Comparison of ENCODE assay signal across 10 mouse cellular contexts in genomic region chr4:108949168-108949567, GRCm38 (mm10). TPM values are rescaled to one million over a fixed set of nuclear protein-coding genes. Genes with fewer than 3 reads are reported as not detected.
DNase-seq lines count a peak whose midpoint lies in the region.
"Had no signal": no experiment of that assay in that cellular context is flagged by ENCODE, and none has a peak within 500 bp of the region (broad histone marks: within the 10 kb centered on the region; RNA-seq: fewer than 3 reads in every experiment).

No protein-coding gene starts in this region.

- no peaks in the 10 kb centered on the region for H3K4me1 ChIP-seq in limb, embryonic 10.5 days
- H3K4me1 ChIP-seq: hindbrain, embryonic 10.5 days; liver, embryonic 13.5 days had no signal

- no peak overlapping the region for H3K4me3 ChIP-seq in limb, embryonic 10.5 days
- H3K4me3 ChIP-seq: hindbrain, embryonic 10.5 days; liver, embryonic 13.5 days had no signal

- DNase-seq in cerebellum, adult 18-20 months, result peak; percentile 77 to 78
- DNase-seq in cerebellum, postnatal 36 days, result peak; percentile 78 to 80
- peak; percentile 33 to 56 for DNase-seq in layer of hippocampus, postnatal 14 days (ENCODE audit: low spot score in 2 of 2)
- peak; percentile 76 for DNase-seq in right cerebral cortex, postnatal 10 days (ENCODE audit: low spot score in 2 of 2)
- DNase-seq in limb, embryonic 10.5 days (ENCODE audit: low spot score), result no peak
- DNase-seq in B cell, adult 2 months, result no peak
- DNase-seq in lung, postnatal 25 days (ENCODE audit: low spot score), result no peak
- DNase-seq: liver, embryonic 13.5 days had no signal

- 94% methylated on average over 7 of the region's 7 CpGs for WGBS in limb, embryonic 10.5 days

- no peaks in the 10 kb centered on the region for H3K9me3 ChIP-seq in limb, embryonic 10.5 days (replicated peaks)
- H3K9me3 ChIP-seq: hindbrain, embryonic 10.5 days; liver, embryonic 13.5 days had no signal

- no peak overlapping the region for H3K27ac ChIP-seq in limb, embryonic 10.5 days
- H3K27ac ChIP-seq: hindbrain, embryonic 10.5 days; kidney, postnatal 0 days; liver, embryonic 13.5 days had no signal

- no peaks in the 10 kb centered on the region for H3K36me3 ChIP-seq in limb, embryonic 10.5 days
- H3K36me3 ChIP-seq: hindbrain, embryonic 10.5 days; liver, embryonic 13.5 days had no signal

- H3K27me3 ChIP-seq in limb, embryonic 10.5 days (ENCODE audit: low read depth, poor library complexity, severe bottlenecking), result no peaks in the 10 kb centered on the region
- H3K27me3 ChIP-seq: liver, embryonic 13.5 days had no signal

RNA-seq across cellular contexts. Expression of gene Nrd1, which starts 51.3 kb away (rescaled TPM):
- total RNA-seq in layer of hippocampus, postnatal 14 days (2021), result 100 to 1,000 TPM; 132 to 135 TPM
- polyA plus RNA-seq in limb, embryonic 10.5 days (2016; fragmentation: Nextera tagmentation; extraction: Ambion mirVana), result 70.1 and 77.0 TPM in 2 replicates

Comparison
In these comparisons a context has a peak if more than half of its experiments do, and no peak if none do; other contexts are left out.
1. DNase-seq: peak in cerebellum, adult 18-20 months (2 of 2), cerebellum, postnatal 36 days (2 of 2), layer of hippocampus, postnatal 14 days (2 of 2) and right cerebral cortex, postnatal 10 days (2 of 2); none in limb, embryonic 10.5 days (single experiment), B cell, adult 2 months (0 of 2) and lung, postnatal 25 days (single experiment).